ENCODE assay signal across 18 mouse cellular contexts in the genomic region with DNA sequence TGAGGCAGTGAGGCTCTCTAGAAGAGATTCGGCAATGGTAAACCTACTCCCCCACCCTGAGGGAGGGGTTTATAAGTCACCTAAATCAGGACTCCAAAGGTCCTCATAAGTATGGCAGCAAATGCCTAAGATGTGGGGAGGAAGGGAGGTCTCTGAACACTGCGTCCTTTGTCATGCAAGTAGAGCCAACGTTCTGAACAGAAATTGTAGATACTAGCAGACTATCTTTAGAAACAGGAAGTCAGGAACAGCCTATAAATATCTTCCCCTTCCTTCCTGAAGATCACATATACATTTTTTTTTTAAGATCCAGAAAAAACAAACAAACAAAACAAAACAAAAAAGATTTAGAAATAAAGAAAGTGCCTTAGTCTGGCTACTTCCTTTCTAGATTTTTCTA.
DNase-seq lines count a peak whose midpoint lies in the region; ATAC-seq and TF ChIP-seq lines count a peak whose summit lies in the region.
"Had no signal": no experiment of that assay in that cellular context is flagged by ENCODE, and none has a peak within 500 bp of the region (broad histone marks: within the 10 kb centered on the region; RNA-seq: fewer than 3 reads in every experiment).

No protein-coding gene starts in this region.

- peaks cover 16% of the 10 kb centered on the region for H3K4me1 ChIP-seq in heart, postnatal 0 days (ENCODE audit: control insufficient read depth, insufficient read depth)
- peaks cover 4% of the 10 kb centered on the region; the same call in 1 of the 2 replicates for H3K4me1 ChIP-seq in lung, embryonic 15.5 days
- H3K4me1 ChIP-seq: embryonic facial prominence, embryonic 13.5 days; liver, embryonic 15.5 days had no signal

- TF ChIP-seq EP300 in heart, postnatal 0 days (IDR thresholded peaks at IDR 0.05; ENCODE audit: low read depth): no peak

- no peak overlapping the region for H3K4me2 ChIP-seq in heart, postnatal 0 days (ENCODE audit: low read depth, low read length)
- no peak overlapping the region for H3K4me2 ChIP-seq in lung, embryonic 15.5 days
- H3K4me2 ChIP-seq: embryonic facial prominence, embryonic 13.5 days; heart, embryonic 11.5 days; limb, embryonic 13.5 days; liver, embryonic 15.5 days had no signal

- TF ChIP-seq CTCF in heart, postnatal 0 days (IDR thresholded peaks at IDR 0.05; ENCODE audit: low read depth): no peak

- no peaks in the 10 kb centered on the region for H3K36me3 ChIP-seq in heart, postnatal 0 days (replicated peaks; ENCODE audit: control insufficient read depth, insufficient read depth, low read length)
- no peaks in the 10 kb centered on the region for H3K36me3 ChIP-seq in lung, embryonic 15.5 days
- H3K36me3 ChIP-seq: embryonic facial prominence, embryonic 13.5 days; limb, embryonic 13.5 days; liver, embryonic 15.5 days had no signal

- no peaks in the 10 kb centered on the region for H3K9me3 ChIP-seq in heart, postnatal 0 days (replicated peaks; ENCODE audit: control insufficient read depth, low read length)
- no peaks in the 10 kb centered on the region for H3K9me3 ChIP-seq in lung, embryonic 15.5 days
- H3K9me3 ChIP-seq: embryonic facial prominence, embryonic 13.5 days; limb, embryonic 13.5 days; liver, embryonic 15.5 days had no signal

- H3K27ac ChIP-seq in heart, postnatal 0 days (ENCODE audit: low read depth): peak overlapping the region; percentile 33
- H3K27ac ChIP-seq in lung, embryonic 15.5 days: peak overlapping the region; percentile 41; the same call in 1 of the 2 replicates
- H3K27ac ChIP-seq: embryonic facial prominence, embryonic 13.5 days; limb, embryonic 13.5 days; liver, embryonic 15.5 days; stomach, postnatal 0 days had no signal

- peak; percentile 70 for DNase-seq in heart, postnatal 0 days (ENCODE audit: low spot score)
- no peak for DNase-seq in heart, postnatal 4 days
- DNase-seq in lung, postnatal 10 days: no peak
- DNase-seq in right cerebral cortex, postnatal 10 days (ENCODE audit: low spot score in 2 of 2): no peak
- DNase-seq: adrenal gland, adult 2 months; cerebellum, adult 9-11 months; forebrain, postnatal 0 days; gastrocnemius, postnatal 36 days; kidney, adult 8-10 months had no signal

- ATAC-seq in heart, postnatal 0 days (ENCODE audit: insufficient read depth, low read depth): peak; percentile 53; the same call in 1 of the 2 replicates
- no peak for ATAC-seq in lung, embryonic 15.5 days (ENCODE audit: borderline replicate concordance, extremely low read depth, low FRiP score, low TSS enrichment)
- peak; percentile 54 for ATAC-seq in CD4-positive, CD25-positive, alpha-beta regulatory T cell, adult 4 months
- peak; percentile 44; the same call in 1 of the 2 replicates for ATAC-seq in granulocyte monocyte progenitor cell, adult 5-6 weeks (replicated peaks; ENCODE audit: poor library complexity, severe bottlenecking)
- no peak for ATAC-seq in erythroblast, adult 5-6 weeks (replicated peaks; ENCODE audit: low FRiP score, poor library complexity, severe bottlenecking)
- ATAC-seq: forebrain, postnatal 0 days had no signal

- 15% methylated on average over 3 of the region's 3 CpGs for WGBS in heart, postnatal 0 days
- WGBS in lung, embryonic 15.5 days: 28% methylated on average over 3 of the region's 3 CpGs

- no peak overlapping the region for H3K9ac ChIP-seq in heart, postnatal 0 days (replicated peaks; ENCODE audit: low read depth, low read length)
- H3K9ac ChIP-seq in lung, embryonic 15.5 days: no peak overlapping the region
- H3K9ac ChIP-seq: embryonic facial prominence, embryonic 13.5 days; forebrain, postnatal 0 days; limb, embryonic 13.5 days; liver, embryonic 15.5 days had no signal

- H3K4me3 ChIP-seq in heart, postnatal 0 days (ENCODE audit: low read depth, low read length): no peak overlapping the region
- no peak overlapping the region for H3K4me3 ChIP-seq in lung, embryonic 15.5 days
- H3K4me3 ChIP-seq: embryonic facial prominence, embryonic 13.5 days; limb, embryonic 13.5 days; liver, embryonic 15.5 days had no signal

- H3K27me3 ChIP-seq in heart, postnatal 0 days (ENCODE audit: control insufficient read depth, insufficient read depth, low read length): no peaks in the 10 kb centered on the region
- no peaks in the 10 kb centered on the region for H3K27me3 ChIP-seq in lung, embryonic 15.5 days
- H3K27me3 ChIP-seq: embryonic facial prominence, embryonic 13.5 days; limb, embryonic 13.5 days; liver, embryonic 15.5 days had no signal

Comparison
In these comparisons a context has a peak if more than half of its experiments do, and no peak if none do; other contexts are left out.
1. ATAC-seq: peak in heart, postnatal 0 days (single experiment), CD4-positive, CD25-positive, alpha-beta regulatory T cell, adult 4 months (single experiment) and granulocyte monocyte progenitor cell, adult 5-6 weeks (single experiment); none in lung, embryonic 15.5 days (single experiment) and erythroblast, adult 5-6 weeks (single experiment).